Mouse (Mus musculus) myocyte (in vitro differentiated cells): ENCODE measurements around the gene Cdk17.

Experiments
- E2F4 ChIP-seq: IDR thresholded peaks from one replicate; pipeline ENCODE4 v1.6.1; 2011; ENCODE audit warnings: mild to moderate bottlenecking, control low read depth, moderate library complexity; ENCODE audit not compliant: insufficient read depth
- MYOD1 ChIP-seq, 3 experiments: IDR thresholded peaks; one replicate each; pipeline ENCODE4 v1.6.1; 2011; ENCODE audit warnings: control low read depth in 2 of 3, low read depth in 2 of 3, mild to moderate bottlenecking in 2 of 3, moderate library complexity in 1 of 3; ENCODE audit not compliant: insufficient read length in 2 of 3, control insufficient read depth in 1 of 3
- POLR2A ChIP-seq: IDR thresholded peaks from one replicate; pipeline ENCODE4 v1.6.1; 2011; ENCODE audit warnings: low read depth, mild to moderate bottlenecking, control low read depth, moderate library complexity; ENCODE audit not compliant: insufficient read length
- POLR2AphosphoS2 ChIP-seq: IDR thresholded peaks from one replicate; pipeline ENCODE4 v1.6.1; 2011; ENCODE audit warnings: low read depth, control low read depth; ENCODE audit not compliant: insufficient read length
- REST ChIP-seq: IDR thresholded peaks from one replicate; pipeline ENCODE4 v1.6.1; 2011; ENCODE audit warnings: mild to moderate bottlenecking, control low read depth, moderate library complexity; ENCODE audit not compliant: insufficient read depth, insufficient read length
- SRF ChIP-seq: IDR thresholded peaks from one replicate; pipeline ENCODE4 v1.6.1; 2011; ENCODE audit warnings: low read depth; ENCODE audit not compliant: control insufficient read depth, insufficient read length
- TCF12 ChIP-seq: IDR thresholded peaks from one replicate; pipeline ENCODE4 v1.6.1; 2011; ENCODE audit warnings: mild to moderate bottlenecking, control low read depth; ENCODE audit not compliant: poor library complexity, insufficient read depth, severe bottlenecking
- TCF3 ChIP-seq: IDR thresholded peaks from one replicate; pipeline ENCODE4 v1.6.1; 2011; ENCODE audit warnings: low read depth, control low read depth; ENCODE audit not compliant: insufficient read length
- USF1 ChIP-seq: IDR thresholded peaks from one replicate; pipeline ENCODE4 v1.6.1; 2011; ENCODE audit warnings: low read depth, mild to moderate bottlenecking, control low read depth, moderate library complexity

DNA sequence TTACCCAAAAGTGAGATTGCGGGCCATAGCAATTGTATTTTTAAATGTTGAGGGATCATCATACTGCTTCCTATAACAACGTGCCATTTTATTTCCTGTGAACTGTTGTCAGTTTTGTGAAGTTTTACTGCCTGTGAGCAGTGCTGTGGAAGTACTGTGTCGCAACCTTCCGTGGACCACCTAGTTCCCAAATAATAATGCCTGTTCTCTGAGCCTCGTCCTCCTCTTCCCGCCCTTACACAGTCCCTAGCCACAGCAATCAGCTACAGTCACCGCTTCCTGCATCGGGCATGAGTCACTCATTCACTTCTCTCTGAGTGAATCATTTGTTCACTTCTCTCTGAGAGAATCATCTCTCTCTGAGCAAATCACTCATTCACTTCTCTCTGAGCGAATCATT is 74.0 kb downstream of the Cdk17 start:
- TF ChIP-seq POLR2A (no peak), MYOD1 (IDR thresholded peaks at IDR 0.05; ENCODE audit: control insufficient read depth in 1 of 3, insufficient read length in 2 of 3, low read depth in 2 of 3) (no peak), USF1 (no peak), TCF12 (no peak), POLR2AphosphoS2 (no peak), SRF (no peak), E2F4 (no peak), TCF3 (no peak), REST (no peak)
